Mouse (Mus musculus) retina, postnatal 7 days (tissue): ENCODE measurements around the gene Rhbdd2.
"Not testable (repeated sequence)": the region's sequence is repeated elsewhere in the genome, so short reads cannot be mapped to it uniquely, and the experiment has no call there.

ENCODE experiments used
- DNase-seq: peaks from one replicate; pipeline ENCODE4 v3.0.0-alpha.2; 2012; ENCODE audit warnings: low read depth, low spot score

Rhbdd2 gene

GRCm38 (mm10) chr5:135632117-135632796, at the start of gene Rhbdd2:
Gene Rhbdd2 (plus strand): TSS chr5:135632618.
- peak; percentile 97 for DNase-seq

GRCm38 (mm10) chr5:135585691-135586090, 46.7 kb upstream of the Rhbdd2 start:
- no peak for DNase-seq

GRCm38 (mm10) chr5:135587764-135588163, 44.7 kb upstream of the Rhbdd2 start:
- DNase-seq: no peak

- no peak for DNase-seq
Measured at GRCm38 (mm10) chr5:135589996-135590784, 42.2 kb upstream of the Rhbdd2 start.

GRCm38 (mm10) chr5:135604643-135605042, 27.8 kb upstream of the Rhbdd2 start:
- not testable (repeated sequence) for DNase-seq

GRCm38 (mm10) chr5:135606717-135607116, 25.7 kb upstream of the Rhbdd2 start:
- not testable (repeated sequence) for DNase-seq

- DNase-seq: no peak
Measured at GRCm38 (mm10) chr5:135607581-135607980, 24.8 kb upstream of the Rhbdd2 start.

- DNase-seq: no peak
Measured at GRCm38 (mm10) chr5:135609794-135610193, 22.6 kb upstream of the Rhbdd2 start.

- DNase-seq: not testable (repeated sequence)
Measured at GRCm38 (mm10) chr5:135619741-135620140, 12.7 kb upstream of the Rhbdd2 start.

GRCm38 (mm10) chr5:135620526-135620925, 11.9 kb upstream of the Rhbdd2 start:
- DNase-seq: no peak

- no peak for DNase-seq
Measured at GRCm38 (mm10) chr5:135621725-135622124, 10.7 kb upstream of the Rhbdd2 start.

GRCm38 (mm10) chr5:135623006-135623563, 9.3 kb upstream of the Rhbdd2 start:
- DNase-seq: no peak

- DNase-seq: no peak
Measured at GRCm38 (mm10) chr5:135628916-135629315, 3.5 kb upstream of the Rhbdd2 start.

- no peak for DNase-seq
Measured at GRCm38 (mm10) chr5:135629401-135629800, 3.0 kb upstream of the Rhbdd2 start.

- peak; percentile 52 for DNase-seq
Measured at GRCm38 (mm10) chr5:135630598-135630997, 1.8 kb upstream of the Rhbdd2 start.

GRCm38 (mm10) chr5:135632797-135633144, 353 bp downstream of the Rhbdd2 start:
- DNase-seq: no peak

- no peak for DNase-seq
Measured at GRCm38 (mm10) chr5:135639760-135640458, 7.5 kb downstream of the Rhbdd2 start.

- no peak for DNase-seq
Measured at GRCm38 (mm10) chr5:135640459-135640789, 8.0 kb downstream of the Rhbdd2 start.

GRCm38 (mm10) chr5:135641028-135641427, 8.6 kb downstream of the Rhbdd2 start:
- DNase-seq: no peak

GRCm38 (mm10) chr5:135642686-135643551, 10.5 kb downstream of the Rhbdd2 start:
- no peak for DNase-seq

GRCm38 (mm10) chr5:135643552-135643842, 11.1 kb downstream of the Rhbdd2 start:
- no peak for DNase-seq
